ENCODE assay signal across 15 mouse cellular contexts in genomic region chr3:142113208-142113607, GRCm38 (mm10). TPM values are rescaled to one million over a fixed set of nuclear protein-coding genes. Genes with fewer than 3 reads are reported as not detected.
"Had no signal": no experiment of that assay in that cellular context is flagged by ENCODE, and none has a peak within 500 bp of the region (broad histone marks: within the 10 kb centered on the region; RNA-seq: fewer than 3 reads in every experiment).

No protein-coding gene starts in this region.

- H3K27me3 ChIP-seq: liver, embryonic 13.5 days; lung, embryonic 15.5 days; megakaryocyte, embryonic 14.5 days; stomach, embryonic 15.5 days had no signal

- H3K36me3 ChIP-seq: liver, embryonic 13.5 days; lung, embryonic 15.5 days; stomach, embryonic 15.5 days had no signal

- ATAC-seq: liver, postnatal 0 days; midbrain, embryonic 16.5 days had no signal

- H3K4me3 ChIP-seq: liver, embryonic 13.5 days; lung, embryonic 15.5 days; megakaryocyte, embryonic 14.5 days; stomach, embryonic 15.5 days had no signal

- H3K9me3 ChIP-seq: liver, embryonic 13.5 days; lung, embryonic 15.5 days; stomach, embryonic 15.5 days had no signal

- H3K9ac ChIP-seq: liver, embryonic 13.5 days; liver, postnatal 0 days; lung, embryonic 15.5 days; stomach, embryonic 15.5 days had no signal

- DNase-seq: kidney, adult 11 months; kidney, postnatal 14 days; liver; liver, embryonic 13.5 days; liver, postnatal 0 days; lung, postnatal 14 days; right cerebral cortex, postnatal 14 days; thymus, adult 2 months; thymus, postnatal 25 days had no signal

- H3K4me2 ChIP-seq: liver, embryonic 13.5 days; lung, embryonic 15.5 days; midbrain, embryonic 11.5 days; stomach, embryonic 15.5 days had no signal

- H3K4me1 ChIP-seq: liver, embryonic 13.5 days; lung, embryonic 15.5 days; megakaryocyte, embryonic 14.5 days; stomach, embryonic 15.5 days had no signal

- H3K27ac ChIP-seq: liver, embryonic 13.5 days; lung, embryonic 15.5 days; macrophage; stomach, embryonic 15.5 days had no signal

RNA-seq across cellular contexts. Expression of gene Bmpr1b, which starts 56.0 kb away (rescaled TPM):
- polyA plus RNA-seq: liver, postnatal 0 days; macrophage had no signal
